Mouse (Mus musculus) lung, adult 2 months (tissue): ENCODE data around the gene Ak1.

Experiments
- CTCF ChIP-seq: fragments of 200-500 bp; IDR thresholded peaks from 2 replicates; pipeline ENCODE4 v1.5.1; 2011; ENCODE audit warnings: mild to moderate bottlenecking, low read length, control low read depth; ENCODE audit not compliant: insufficient read depth
- POLR2A ChIP-seq: fragments of 200-500 bp; IDR thresholded peaks from 2 replicates; pipeline ENCODE4 v1.6.1; 2011; ENCODE audit warnings: low read depth, mild to moderate bottlenecking, control low read depth, low read length, borderline replicate concordance; ENCODE audit errors: extremely low read depth

DNA sequence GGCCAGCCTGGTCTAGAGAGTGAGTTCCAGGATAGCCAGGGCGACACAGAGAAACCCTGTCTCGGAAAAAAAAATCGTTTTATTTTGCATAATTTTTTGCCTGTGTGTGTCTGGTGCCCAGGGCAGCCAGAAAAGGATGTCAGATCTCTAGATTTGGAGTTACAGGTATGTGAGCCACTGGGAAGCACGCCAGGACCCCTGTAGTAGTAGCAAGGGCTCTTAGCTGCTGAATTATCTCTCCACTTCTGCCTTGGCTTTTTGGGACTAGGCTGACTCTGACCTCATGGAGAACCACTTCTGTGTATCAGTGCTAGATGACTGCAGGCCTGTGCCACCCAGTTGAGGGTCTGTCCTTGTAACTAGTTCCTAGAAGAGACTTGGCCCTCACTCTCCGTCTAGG lies 20.3 kb downstream of the Ak1 start:
- TF ChIP-seq POLR2A (no peak), CTCF (no peak)
